Mouse (Mus musculus) neural tube, embryonic 12.5 days (tissue): ENCODE measurements at regions not wholly inside any gene's neighbourhood (a gene's known extent, or its start where the extent isn't known, plus 50 kb on each side); places are given as distances from the start of the nearest gene placed in this dataset.
A peak's percentile ranks its signal among the peaks of the same experiment; 100 is the strongest.

Source experiments
- ATAC-seq: fragments of 200-750 bp; cut with Nextera tagmentation; 2 replicates; pipeline ENCODE4 v1.8.0; 2017; ENCODE audit warnings: low read depth, mild to moderate bottlenecking, moderate TSS enrichment, moderate library complexity; ENCODE audit not compliant: low FRiP score
- H3K27ac ChIP-seq: fragments of 300-500 bp; sonication (generic); 2 replicates; pipeline ENCODE4 v1.5.1; 2016
- H3K27me3 ChIP-seq: fragments of 300-500 bp; sonication (generic); replicated peaks from 2 replicates; pipeline ENCODE4 v1.6.1; 2016; ENCODE audit warnings: mild to moderate bottlenecking
- H3K36me3 ChIP-seq: fragments of 300-500 bp; sonication (generic); 2 replicates; pipeline ENCODE4 v1.6.1; 2016; ENCODE audit warnings: mild to moderate bottlenecking
- H3K4me1 ChIP-seq: fragments of 300-500 bp; sonication (generic); 2 replicates; pipeline ENCODE4 v1.6.1; 2016
- H3K4me2 ChIP-seq: fragments of 300-500 bp; sonication (generic); replicated peaks from 2 replicates; pipeline ENCODE4 v1.6.1; 2016; ENCODE audit warnings: mild to moderate bottlenecking
- H3K4me3 ChIP-seq: fragments of 300-500 bp; sonication (generic); 2 replicates; pipeline ENCODE4 v1.5.1; 2016
- H3K9ac ChIP-seq: fragments of 300-500 bp; sonication (generic); 2 replicates; pipeline ENCODE4 v1.6.1; 2016; ENCODE audit warnings: mild to moderate bottlenecking
- H3K9me3 ChIP-seq: fragments of 300-500 bp; sonication (generic); 2 replicates; pipeline ENCODE4 v1.6.1; 2016; ENCODE audit warnings: mild to moderate bottlenecking
- WGBS: fragments of 180-500 bp; shearing (Covaris S2); methylation state at CpG from one replicate; pipeline ENCODE4 v1.1.7; 2016; 5-methylcytosine and 5-hydroxymethylcytosine counted together

GRCm38 (mm10) chr9:5752686-5753301 is 407.6 kb downstream of the Casp12 start:
- Histone ChIP-seq H3K4me3 (no peak overlapping the region), H3K4me1 (no peaks in the 10 kb centered on the region), H3K9ac (no peak overlapping the region), H3K4me2 (no peak overlapping the region), H3K36me3 (no peaks in the 10 kb centered on the region), H3K27ac (no peak overlapping the region), H3K27me3 (no peaks in the 10 kb centered on the region), H3K9me3 (no peaks in the 10 kb centered on the region)
- ATAC-seq = peak; percentile 87

- 71% methylated on average over 3 of the region's 3 CpGs for WGBS
- Histone ChIP-seq H3K4me3 (no peak overlapping the region), H3K9me3 (no peaks in the 10 kb centered on the region), H3K9ac (no peak overlapping the region), H3K4me2 (no peak overlapping the region), H3K4me1 (no peaks in the 10 kb centered on the region), H3K27ac (no peak overlapping the region), H3K36me3 (no peaks in the 10 kb centered on the region), H3K27me3 (no peaks in the 10 kb centered on the region)
- 0 out of 2 replicates have a peak, but pooled peaks have one; percentile 19 for ATAC-seq
Measured at GRCm38 (mm10) chr9:5753785-5754184, 408.6 kb downstream of the Casp12 start.

GRCm38 (mm10) chr9:5761215-5761614 is 407.2 kb upstream of the Pdgfd start:
- 96% methylated on average over 2 of the region's 2 CpGs for WGBS
- no peaks in the 10 kb centered on the region for H3K36me3 ChIP-seq
- H3K4me2 ChIP-seq = no peak overlapping the region
- no peaks in the 10 kb centered on the region for H3K27me3 ChIP-seq
- no peaks in the 10 kb centered on the region for H3K9me3 ChIP-seq
- no peaks in the 10 kb centered on the region for H3K4me1 ChIP-seq
- H3K4me3 ChIP-seq = no peak overlapping the region
- H3K27ac ChIP-seq = no peak overlapping the region
- no peak for ATAC-seq
- H3K9ac ChIP-seq = no peak overlapping the region

- 91% methylated on average over 2 of the region's 2 CpGs for WGBS
- no peak overlapping the region for H3K27ac ChIP-seq
- ATAC-seq = no peak
- no peaks in the 10 kb centered on the region for H3K9me3 ChIP-seq
- H3K9ac ChIP-seq = no peak overlapping the region
- no peak overlapping the region for H3K4me3 ChIP-seq
- no peak overlapping the region for H3K4me2 ChIP-seq
- no peaks in the 10 kb centered on the region for H3K4me1 ChIP-seq
- H3K36me3 ChIP-seq = no peaks in the 10 kb centered on the region
- H3K27me3 ChIP-seq = no peaks in the 10 kb centered on the region
Measured at GRCm38 (mm10) chr9:5769927-5770326, 398.5 kb upstream of the Pdgfd start.

GRCm38 (mm10) chr9:5771158-5771557 is 397.2 kb upstream of the Pdgfd start:
- Histone ChIP-seq H3K27ac (no peak overlapping the region), H3K27me3 (no peaks in the 10 kb centered on the region), H3K9me3 (no peaks in the 10 kb centered on the region), H3K4me3 (no peak overlapping the region), H3K4me1 (no peaks in the 10 kb centered on the region), H3K4me2 (no peak overlapping the region), H3K9ac (no peak overlapping the region), H3K36me3 (no peaks in the 10 kb centered on the region)
- no peak for ATAC-seq
